Mouse (Mus musculus): ENCODE measurements around the gene Ankmy1.

Ankmy1 gene

DNA sequence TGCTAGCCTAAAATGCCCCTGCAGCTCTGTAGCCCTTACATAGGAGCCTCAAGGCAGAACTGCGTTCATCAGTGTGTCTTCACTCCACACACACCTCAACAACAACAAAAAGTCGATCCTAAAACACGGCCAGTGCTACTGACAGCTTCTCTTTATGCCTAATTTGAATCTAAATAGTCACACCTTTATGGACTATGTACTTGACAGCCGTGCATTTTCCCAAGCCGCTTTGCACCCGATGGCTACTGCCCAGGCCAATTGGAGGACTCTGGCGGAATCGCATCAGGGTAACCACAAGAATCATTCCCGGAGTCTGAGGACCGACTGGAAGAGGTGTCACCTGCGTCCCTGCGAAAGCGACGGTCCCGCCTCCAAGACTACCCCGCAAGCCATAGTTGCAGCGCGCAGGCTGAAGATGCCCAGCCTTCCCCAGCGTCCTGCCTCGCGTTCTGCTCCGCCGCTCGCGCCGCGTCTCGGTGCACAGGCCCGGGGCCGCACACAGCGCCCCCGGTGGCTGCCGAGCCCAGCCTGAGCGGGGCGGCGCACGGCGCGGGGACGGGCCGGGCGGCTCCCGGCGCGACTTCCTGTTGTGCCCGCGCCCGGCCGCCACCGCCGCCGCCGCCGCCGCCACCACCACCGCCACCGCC is 7.7 kb upstream of the Ankmy1 start, which contains the start of gene Rnpepl1:
TSS of gene Rnpepl1 (plus strand) at position 545 of the 647 bp plus-strand sequence.
- TF ChIP-seq POU5F1 (IDR thresholded peaks at IDR 0.05; ENCODE audit: borderline replicate concordance, low read length) (no peak), CTCF (conservative IDR thresholded peaks at IDR 0.05; ENCODE audit: low read length) (no peak), NANOG (IDR thresholded peaks at IDR 0.05; ENCODE audit: borderline replicate concordance, low read length) (no peak)
- Histone ChIP-seq H3K27me3 (ENCODE audit: insufficient read depth, low read length) (peaks cover 37% of the 10 kb centered on the region), H3K4me1 (replicated peaks; ENCODE audit: low read depth, low read length) (peaks cover 51% of the 10 kb centered on the region), H3K9me3 (ENCODE audit: low read length) (no peaks in the 10 kb centered on the region), H3K36me3 (ENCODE audit: insufficient read depth, low read length) (peaks cover 16% of the 10 kb centered on the region), H3K4me3 (replicated peaks; ENCODE audit: low read length) (peak within 1 kb of the TSS; percentile 84)

DNA sequence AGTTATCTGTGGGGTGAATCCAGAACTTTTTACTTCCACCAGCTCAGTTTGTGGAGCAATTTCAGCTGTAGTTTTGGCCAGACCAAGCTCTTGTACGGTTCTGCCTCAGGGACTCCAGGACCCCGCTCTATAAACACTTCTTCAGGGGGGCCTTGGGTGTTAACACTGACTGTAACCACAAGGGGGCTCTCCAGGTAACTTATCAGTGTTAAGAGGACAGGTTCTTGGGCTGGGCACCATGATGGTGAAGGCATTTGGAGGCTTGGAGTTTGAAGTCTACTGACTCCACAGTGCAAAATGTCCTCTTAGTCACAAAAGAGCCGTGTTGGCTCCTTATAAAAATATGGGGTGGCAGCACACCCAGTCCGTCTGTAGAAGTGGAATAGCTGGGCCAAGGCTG is 6.4 kb upstream of the Ankmy1 start:
- Histone ChIP-seq H3K36me3 (ENCODE audit: insufficient read depth, low read length) (peaks cover 8% of the 10 kb centered on the region), H3K4me1 (replicated peaks; ENCODE audit: low read depth, low read length) (peaks cover 46% of the 10 kb centered on the region), H3K4me3 (replicated peaks; ENCODE audit: low read length) (no peak overlapping the region), H3K9me3 (ENCODE audit: low read length) (no peaks in the 10 kb centered on the region), H3K27me3 (ENCODE audit: insufficient read depth, low read length) (peaks cover 37% of the 10 kb centered on the region)
- TF ChIP-seq NANOG (IDR thresholded peaks at IDR 0.05; ENCODE audit: borderline replicate concordance, low read length) (no peak), CTCF (conservative IDR thresholded peaks at IDR 0.05; ENCODE audit: low read length) (peak; percentile 60)

DNA sequence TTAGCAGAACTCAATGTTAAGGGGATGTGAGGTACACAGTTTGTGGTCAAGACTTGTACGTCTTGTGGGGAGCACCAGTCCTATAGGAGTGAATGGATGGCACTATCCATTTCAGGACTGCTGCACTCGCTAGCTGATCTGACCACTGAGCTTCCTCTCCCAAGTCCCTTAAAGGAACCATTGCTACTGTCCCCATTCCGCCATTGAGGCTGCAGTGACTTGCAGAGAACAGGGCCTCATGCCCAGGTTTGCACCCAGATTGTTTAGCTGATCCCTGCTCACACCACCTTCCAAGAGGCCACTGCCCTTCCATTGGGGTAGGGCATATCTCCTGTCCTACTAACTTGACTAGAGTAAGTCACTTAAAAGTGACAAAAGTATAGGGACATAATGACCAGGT is 6.0 kb upstream of the Ankmy1 start:
- H3K36me3 ChIP-seq (ENCODE audit: insufficient read depth, low read length), result peaks cover 8% of the 10 kb centered on the region
- H3K4me1 ChIP-seq (replicated peaks; ENCODE audit: low read depth, low read length), result peaks cover 45% of the 10 kb centered on the region
- H3K9me3 ChIP-seq (ENCODE audit: low read length), result no peaks in the 10 kb centered on the region
- TF ChIP-seq NANOG (IDR thresholded peaks at IDR 0.05; ENCODE audit: borderline replicate concordance, low read length) (no peak), POU5F1 (IDR thresholded peaks at IDR 0.05; ENCODE audit: borderline replicate concordance, low read length) (no peak), CTCF (conservative IDR thresholded peaks at IDR 0.05; ENCODE audit: low read length) (no peak)
- no peak overlapping the region for H3K4me3 ChIP-seq (replicated peaks; ENCODE audit: low read length)
- H3K27me3 ChIP-seq (ENCODE audit: insufficient read depth, low read length), result peaks cover 37% of the 10 kb centered on the region

DNA sequence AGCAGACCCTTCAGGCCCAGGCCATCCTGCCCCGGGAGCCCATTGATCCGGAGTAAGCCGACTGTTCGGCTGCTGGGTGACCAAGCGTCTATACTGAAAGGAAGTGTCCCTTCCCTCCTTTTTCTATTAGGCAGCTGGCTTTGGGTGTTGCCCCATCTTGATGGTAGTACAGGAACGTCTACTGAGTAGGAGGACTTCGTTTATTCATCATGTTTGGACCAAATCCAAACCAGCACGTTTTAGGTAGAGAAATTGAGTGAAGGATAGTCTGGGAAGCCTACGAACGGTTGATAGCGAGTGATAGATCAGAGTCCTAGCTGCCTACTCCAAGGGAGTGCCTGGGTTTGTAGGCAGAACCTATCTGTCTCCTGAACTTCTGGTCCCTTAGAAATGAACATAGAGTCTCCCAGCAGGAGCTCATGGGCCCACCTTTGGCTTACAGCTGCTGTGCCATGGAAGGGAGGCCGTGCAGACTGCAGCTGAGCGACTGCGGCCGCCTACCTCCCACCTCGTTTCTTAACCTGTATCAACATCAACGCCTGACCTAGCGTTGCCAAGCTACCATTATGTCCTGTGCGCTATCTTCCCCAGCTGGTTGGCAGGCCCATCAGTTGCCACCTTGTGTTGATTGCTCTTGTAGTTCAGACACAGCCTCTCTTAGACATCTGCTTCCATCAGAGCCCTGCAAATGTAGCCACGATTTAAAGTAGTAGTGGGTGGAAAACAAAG is 5.1 kb upstream of the Ankmy1 start:
- Histone ChIP-seq H3K9me3 (ENCODE audit: low read length) (no peaks in the 10 kb centered on the region), H3K4me3 (replicated peaks; ENCODE audit: low read length) (peak overlapping the region; percentile 94), H3K4me1 (replicated peaks; ENCODE audit: low read depth, low read length) (peaks cover 53% of the 10 kb centered on the region), H3K36me3 (ENCODE audit: insufficient read depth, low read length) (peaks cover 8% of the 10 kb centered on the region), H3K27me3 (ENCODE audit: insufficient read depth, low read length) (peaks cover 34% of the 10 kb centered on the region)
- TF ChIP-seq NANOG (IDR thresholded peaks at IDR 0.05; ENCODE audit: borderline replicate concordance, low read length), result no peak
- TF ChIP-seq POU5F1 (IDR thresholded peaks at IDR 0.05; ENCODE audit: borderline replicate concordance, low read length), result no peak
- no peak for TF ChIP-seq CTCF (conservative IDR thresholded peaks at IDR 0.05; ENCODE audit: low read length)

DNA sequence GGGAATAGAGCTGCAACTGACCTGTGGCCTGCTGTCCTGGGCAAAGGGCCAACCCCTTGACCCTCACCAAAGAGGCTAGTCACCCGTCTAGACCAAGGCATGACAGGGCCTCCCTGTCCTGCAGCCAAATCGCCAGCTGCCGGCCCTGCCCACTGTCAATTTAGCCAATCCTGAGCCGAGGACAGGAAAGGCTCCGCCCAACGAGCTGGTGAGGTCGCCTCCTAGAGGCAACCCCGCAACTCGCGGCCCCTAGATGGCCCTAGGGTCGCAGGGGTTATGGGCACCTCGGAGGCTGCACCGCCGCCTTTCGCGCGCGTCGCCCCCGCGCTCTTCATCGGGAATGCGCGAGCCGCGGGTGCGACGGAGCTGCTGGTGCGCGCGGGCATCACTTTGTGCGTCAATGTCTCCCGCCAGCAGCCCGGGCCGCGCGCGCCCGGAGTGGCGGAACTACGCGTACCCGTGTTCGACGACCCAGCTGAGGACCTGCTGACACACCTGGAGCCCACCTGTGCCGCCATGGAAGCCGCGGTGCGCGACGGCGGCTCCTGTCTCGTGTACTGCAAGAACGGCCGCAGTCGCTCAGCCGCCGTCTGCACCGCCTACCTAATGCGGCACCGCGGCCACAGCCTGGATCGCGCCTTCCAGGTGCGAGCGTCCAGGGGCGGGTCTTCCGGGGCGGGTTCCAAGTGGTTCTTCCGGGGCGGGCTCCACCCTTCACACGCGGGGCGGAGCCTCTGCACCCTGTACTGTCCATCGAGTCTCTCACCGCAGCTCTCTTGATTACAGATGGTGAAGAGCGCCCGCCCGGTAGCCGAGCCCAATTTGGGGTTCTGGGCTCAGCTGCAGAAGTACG is 4.3 kb upstream of the Ankmy1 start, which contains the start of gene Dusp28:
TSS of gene Dusp28 (plus strand) at position 203 of the 853 bp plus-strand sequence.
- no peaks in the 10 kb centered on the region for H3K9me3 ChIP-seq (ENCODE audit: low read length)
- TF ChIP-seq NANOG (IDR thresholded peaks at IDR 0.05; ENCODE audit: borderline replicate concordance, low read length) (no peak), POU5F1 (IDR thresholded peaks at IDR 0.05; ENCODE audit: borderline replicate concordance, low read length) (no peak), CTCF (conservative IDR thresholded peaks at IDR 0.05; ENCODE audit: low read length) (no peak)
- H3K36me3 ChIP-seq (ENCODE audit: insufficient read depth, low read length), result peaks cover 8% of the 10 kb centered on the region
- peak within 1 kb of the TSS; percentile 94 for H3K4me3 ChIP-seq (replicated peaks; ENCODE audit: low read length)
- peaks cover 53% of the 10 kb centered on the region for H3K4me1 ChIP-seq (replicated peaks; ENCODE audit: low read depth, low read length)
- H3K27me3 ChIP-seq (ENCODE audit: insufficient read depth, low read length), result peaks cover 31% of the 10 kb centered on the region

DNA sequence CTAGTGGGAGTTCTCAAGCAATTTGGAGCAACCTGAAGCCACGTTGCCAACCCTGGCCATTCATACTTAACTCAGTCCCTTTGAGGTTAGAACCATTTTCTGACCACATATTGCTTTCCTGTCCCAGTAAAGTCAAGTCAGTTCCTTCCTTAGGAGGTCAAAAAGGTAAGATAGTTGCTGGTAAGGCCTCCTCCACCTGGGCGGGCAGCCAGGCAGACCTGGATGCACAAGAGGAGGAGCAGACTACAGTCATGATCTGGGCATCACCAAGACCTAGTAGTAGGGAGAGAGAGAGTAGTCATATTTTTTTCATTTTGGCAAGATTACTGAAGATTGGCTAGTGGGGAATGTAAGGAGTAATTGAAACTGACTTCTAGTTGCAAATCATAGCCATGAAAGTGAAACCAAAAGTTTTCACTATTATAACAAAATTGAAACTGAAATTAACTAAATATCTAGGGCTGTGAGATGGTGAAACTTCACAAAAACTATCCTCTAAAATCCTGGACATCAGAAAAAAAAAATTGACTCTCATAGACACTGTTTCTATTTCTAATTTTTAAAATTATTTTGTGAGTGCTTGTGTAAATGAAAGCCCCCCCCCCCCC is 3.1 kb upstream of the Ankmy1 start:
- Histone ChIP-seq H3K4me3 (replicated peaks; ENCODE audit: low read length) (no peak overlapping the region), H3K27me3 (ENCODE audit: insufficient read depth, low read length) (peaks cover 33% of the 10 kb centered on the region)
- TF ChIP-seq POU5F1 (IDR thresholded peaks at IDR 0.05; ENCODE audit: borderline replicate concordance, low read length) (no peak), CTCF (conservative IDR thresholded peaks at IDR 0.05; ENCODE audit: low read length) (no peak), NANOG (IDR thresholded peaks at IDR 0.05; ENCODE audit: borderline replicate concordance, low read length) (no peak)

DNA sequence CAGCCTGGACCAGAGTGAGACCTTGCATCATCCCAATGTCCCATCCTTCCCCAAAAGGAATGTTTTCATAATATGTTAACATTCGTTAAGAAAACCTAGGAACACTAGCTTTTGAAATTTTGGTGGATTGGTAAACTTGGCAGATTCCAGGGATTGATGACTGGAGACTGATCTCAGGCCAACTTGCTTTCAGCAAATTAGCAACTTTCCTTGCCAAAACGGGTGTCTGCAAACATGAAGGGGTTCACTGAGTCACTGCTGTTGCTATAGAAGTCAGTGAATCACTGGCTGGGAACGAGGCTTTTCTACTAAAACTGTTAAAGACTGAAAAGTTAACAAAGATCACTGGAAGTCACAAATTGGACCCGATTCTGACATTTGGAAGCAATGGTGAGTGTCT is 921 bp upstream of the Ankmy1 start:
- Histone ChIP-seq H3K27me3 (ENCODE audit: insufficient read depth, low read length) (peaks cover 32% of the 10 kb centered on the region), H3K4me3 (replicated peaks; ENCODE audit: low read length) (no peak overlapping the region), H3K36me3 (ENCODE audit: insufficient read depth, low read length) (peaks cover 8% of the 10 kb centered on the region), H3K4me1 (replicated peaks; ENCODE audit: low read depth, low read length) (peaks cover 39% of the 10 kb centered on the region), H3K9me3 (ENCODE audit: low read length) (no peaks in the 10 kb centered on the region)
- TF ChIP-seq POU5F1 (IDR thresholded peaks at IDR 0.05; ENCODE audit: borderline replicate concordance, low read length) (no peak), CTCF (conservative IDR thresholded peaks at IDR 0.05; ENCODE audit: low read length) (no peak), NANOG (IDR thresholded peaks at IDR 0.05; ENCODE audit: borderline replicate concordance, low read length) (no peak)

More for the DNA sequence above, 3.1 kb upstream of the Ankmy1 start:
- no peaks in the 10 kb centered on the region for H3K9me3 ChIP-seq (ENCODE audit: low read length)
- peaks cover 8% of the 10 kb centered on the region for H3K36me3 ChIP-seq (ENCODE audit: insufficient read depth, low read length)
- peaks cover 45% of the 10 kb centered on the region for H3K4me1 ChIP-seq (replicated peaks; ENCODE audit: low read depth, low read length)
